10 mouse cellular contexts compared by ENCODE assay signal in the genomic region with DNA sequence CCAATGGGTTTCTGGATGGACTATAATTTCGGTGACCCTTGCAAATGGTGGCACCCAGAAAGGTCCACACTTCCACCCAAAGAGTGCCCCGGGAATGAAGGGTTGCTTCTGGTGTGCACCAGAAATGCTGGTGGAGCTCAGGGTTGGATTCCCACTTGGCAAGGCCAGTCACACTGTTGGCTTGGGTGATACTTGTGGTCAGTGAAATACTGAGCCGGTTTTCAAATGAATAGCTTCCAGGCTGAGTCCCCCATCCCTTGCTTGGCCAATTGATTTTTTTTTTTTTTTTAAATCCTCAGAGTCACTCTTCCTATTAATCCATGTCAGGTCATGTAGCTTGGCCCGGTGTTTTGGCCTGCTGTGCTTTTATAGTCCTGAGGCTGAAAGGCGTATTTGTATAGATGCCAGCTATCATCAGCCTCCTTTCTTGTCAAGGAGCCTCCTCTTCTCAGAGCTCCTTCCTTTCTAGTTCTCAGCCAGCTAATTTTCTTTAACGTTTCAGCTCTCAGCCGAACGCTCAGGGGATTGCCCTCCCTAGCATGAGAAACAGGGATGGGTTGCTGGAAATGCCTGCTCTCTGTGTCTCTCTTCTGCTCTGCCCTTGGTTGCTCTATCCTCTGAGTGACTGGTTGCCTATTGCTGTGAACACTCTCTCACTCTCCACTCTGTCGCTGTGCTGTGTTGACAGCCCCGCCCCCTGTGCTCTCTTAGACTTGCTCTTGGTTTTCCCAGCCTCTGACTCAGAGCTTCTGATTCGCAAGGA. TPM values are rescaled to one million over a fixed set of nuclear protein-coding genes. Genes with fewer than 3 reads are reported as not detected.
DNase-seq lines count a peak whose midpoint lies in the region; ATAC-seq lines count a peak whose summit lies in the region.
"Had no signal": no experiment of that assay in that cellular context is flagged by ENCODE, and none has a peak within 500 bp of the region (broad histone marks: within the 10 kb centered on the region; RNA-seq: fewer than 3 reads in every experiment).

No protein-coding gene starts in this region.

- H3K9ac ChIP-seq in forebrain, embryonic 15.5 days (replicated peaks) = no peak overlapping the region
- no peak overlapping the region for H3K9ac ChIP-seq in midbrain, embryonic 16.5 days (ENCODE audit: low read depth, low read length)

- intact Hi-C loops in heart, postnatal 10 days (cut with DNase I) = no loop called here

- H3K4me3 ChIP-seq in forebrain, embryonic 15.5 days = no peak overlapping the region
- H3K4me3 ChIP-seq in midbrain, embryonic 16.5 days (ENCODE audit: low read depth, low read length) = no peak overlapping the region
- H3K4me3 ChIP-seq: erythroblast, embryonic 14.5 days; left cerebral cortex, adult 2 months had no signal

- peak; percentile 81 for ATAC-seq in forebrain, embryonic 15.5 days (replicated peaks)
- peak; percentile 87 for ATAC-seq in midbrain, embryonic 16.5 days

- H3K27ac ChIP-seq in forebrain, embryonic 15.5 days (replicated peaks) = peak overlapping the region; percentile 57
- H3K27ac ChIP-seq in midbrain, embryonic 16.5 days (ENCODE audit: low read length) = peak overlapping the region; percentile 26; the same call in 1 of the 2 replicates
- H3K27ac ChIP-seq: left cerebral cortex, adult 2 months had no signal

- peaks cover 43% of the 10 kb centered on the region for H3K4me1 ChIP-seq in forebrain, embryonic 15.5 days
- peaks cover 10% of the 10 kb centered on the region; the same call in 1 of the 2 replicates for H3K4me1 ChIP-seq in midbrain, embryonic 16.5 days (ENCODE audit: control insufficient read depth, insufficient read depth, low read length)

- peak; percentile 10 for DNase-seq in heart, postnatal 4 days
- DNase-seq in heart, postnatal 10 days = no peak
- peak; percentile 62 to 75 for DNase-seq in adrenal gland, postnatal 36 days
- no peak for DNase-seq in thymus, postnatal 14 days
- DNase-seq in kidney, adult 8-10 months = no peak
- no peak for DNase-seq in B cell, adult 2 months

- 20% methylated on average over 11 of the region's 11 CpGs for WGBS in forebrain, embryonic 15.5 days
- WGBS in midbrain, embryonic 16.5 days = 24% methylated on average over 11 of the region's 11 CpGs

- H3K9me3 ChIP-seq in forebrain, embryonic 15.5 days = no peaks in the 10 kb centered on the region
- no peaks in the 10 kb centered on the region for H3K9me3 ChIP-seq in midbrain, embryonic 16.5 days (replicated peaks; ENCODE audit: control insufficient read depth, low read length, poor library complexity, severe bottlenecking)

- H3K4me2 ChIP-seq in forebrain, embryonic 15.5 days (replicated peaks) = 0 out of 2 replicates have a peak overlapping the region, but pooled peaks have one; percentile 11
- H3K4me2 ChIP-seq in midbrain, embryonic 16.5 days (ENCODE audit: low read length) = no peak overlapping the region

- no peaks in the 10 kb centered on the region for H3K36me3 ChIP-seq in forebrain, embryonic 15.5 days
- no peaks in the 10 kb centered on the region for H3K36me3 ChIP-seq in midbrain, embryonic 16.5 days (ENCODE audit: control insufficient read depth, insufficient read depth, low read length)

- H3K27me3 ChIP-seq in forebrain, embryonic 15.5 days = peaks cover under 1% of the 10 kb centered on the region; the same call in 1 of the 2 replicates
- no peaks in the 10 kb centered on the region for H3K27me3 ChIP-seq in midbrain, embryonic 16.5 days (ENCODE audit: control insufficient read depth, insufficient read depth, low read depth, low read length)

RNA-seq across cellular contexts. Expression of a gene that starts 42.9 kb away (rescaled TPM):
- total RNA-seq in heart, postnatal 4 days (2021) = 1 to 10 TPM; 3.7 to 4.2 TPM
- total RNA-seq in heart, postnatal 10 days (2021) = 1 to 10 TPM; 4.9 to 6.1 TPM
- 10 to 100 TPM in 1 of 2 experiments, 1 to 10 TPM in 1; 9.8 to 12.4 TPM for total RNA-seq in adrenal gland, postnatal 36 days (2021)
- 22.0 and 23.6 TPM in 2 replicates for polyA plus RNA-seq in forebrain, embryonic 15.5 days (2015; fragmentation: Nextera tagmentation; extraction: Ambion mirVana)
- 25.5 and 28.6 TPM in 2 replicates for polyA plus RNA-seq in midbrain, embryonic 16.5 days (2015; fragmentation: Nextera tagmentation; extraction: Ambion mirVana)

Comparison
In these comparisons a context has a peak if more than half of its experiments do, and no peak if none do; other contexts are left out.
1. DNase-seq: peak in heart, postnatal 4 days (single experiment) and adrenal gland, postnatal 36 days (2 of 2); none in heart, postnatal 10 days (0 of 2), thymus, postnatal 14 days (single experiment), kidney, adult 8-10 months (0 of 2) and B cell, adult 2 months (0 of 2).